Mouse (Mus musculus) liver, adult (tissue): ENCODE measurements around the gene Inpp5a.

Source experiments
- GATA4 ChIP-seq: IDR thresholded peaks from 2 replicates; pipeline ENCODE4 v1.6.1; 2014; ENCODE audit warnings: mild to moderate bottlenecking, low read length; ENCODE audit not compliant: insufficient replicate concordance

The Inpp5a gene

GRCm38 (mm10) chr7:139580851-139581775 lies 192.2 kb downstream of the Inpp5a start:
- no peak for TF ChIP-seq GATA4

GRCm38 (mm10) chr7:139581801-139582571 lies 193.1 kb downstream of the Inpp5a start:
- TF ChIP-seq GATA4, result no peak

DNA sequence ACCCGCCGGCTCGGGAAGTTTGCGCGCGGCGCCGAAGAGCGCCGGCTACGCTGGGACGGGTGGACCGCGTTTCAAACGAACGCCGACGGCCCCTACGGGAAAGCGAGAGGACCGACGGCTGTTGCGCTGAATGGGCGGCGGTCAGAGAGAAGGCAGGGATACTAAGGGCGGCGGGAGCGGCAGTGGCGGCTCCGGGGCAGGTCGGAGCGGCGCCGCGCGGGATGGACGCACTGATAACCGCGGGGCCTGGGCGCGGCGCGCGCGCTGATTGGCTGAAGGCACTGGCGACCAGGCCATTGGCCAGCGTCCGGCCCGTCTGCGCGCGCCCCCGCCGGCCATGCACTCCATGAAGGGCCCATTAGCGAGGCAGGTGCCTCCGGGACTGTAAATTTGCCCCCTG lies 193.7 kb downstream of the Inpp5a start, which contains the start of gene Nkx6-2:
Nkx6-2 (minus strand) TSS at position 203 of the 400 bp plus-strand sequence.
- no peak; the same call in 1 of the 2 replicates for TF ChIP-seq GATA4

DNA sequence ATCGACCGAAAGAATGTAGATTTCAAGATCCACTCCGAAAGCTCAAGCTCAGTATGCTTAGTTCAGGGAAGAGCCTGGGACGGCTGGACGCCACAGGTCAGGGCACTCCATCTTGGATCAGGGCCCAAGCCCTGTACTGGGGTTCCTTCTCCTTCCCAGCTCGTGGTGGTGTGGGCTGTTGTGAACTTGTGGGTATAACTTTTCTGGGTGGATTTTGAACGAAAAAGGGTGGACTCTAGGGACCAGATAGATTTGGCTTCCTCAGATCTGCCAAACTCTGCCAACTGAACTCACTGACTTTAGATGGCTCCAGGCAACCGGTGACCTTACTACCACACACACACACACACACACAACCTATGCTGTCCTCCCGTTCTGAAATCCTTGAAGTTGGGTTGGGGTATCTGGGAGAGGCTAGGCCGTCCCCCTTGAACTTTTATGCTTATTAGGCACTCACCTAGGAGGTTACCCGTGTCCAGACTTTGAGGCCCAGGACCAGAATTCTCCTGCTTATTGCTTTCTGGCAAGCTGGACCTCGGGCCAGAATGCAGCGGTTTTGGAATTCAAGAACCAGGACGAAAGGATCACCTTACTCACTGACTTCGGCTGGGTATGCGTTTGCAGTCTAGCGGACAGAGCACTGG lies 194.3 kb downstream of the Inpp5a start:
- no peak for TF ChIP-seq GATA4

DNA sequence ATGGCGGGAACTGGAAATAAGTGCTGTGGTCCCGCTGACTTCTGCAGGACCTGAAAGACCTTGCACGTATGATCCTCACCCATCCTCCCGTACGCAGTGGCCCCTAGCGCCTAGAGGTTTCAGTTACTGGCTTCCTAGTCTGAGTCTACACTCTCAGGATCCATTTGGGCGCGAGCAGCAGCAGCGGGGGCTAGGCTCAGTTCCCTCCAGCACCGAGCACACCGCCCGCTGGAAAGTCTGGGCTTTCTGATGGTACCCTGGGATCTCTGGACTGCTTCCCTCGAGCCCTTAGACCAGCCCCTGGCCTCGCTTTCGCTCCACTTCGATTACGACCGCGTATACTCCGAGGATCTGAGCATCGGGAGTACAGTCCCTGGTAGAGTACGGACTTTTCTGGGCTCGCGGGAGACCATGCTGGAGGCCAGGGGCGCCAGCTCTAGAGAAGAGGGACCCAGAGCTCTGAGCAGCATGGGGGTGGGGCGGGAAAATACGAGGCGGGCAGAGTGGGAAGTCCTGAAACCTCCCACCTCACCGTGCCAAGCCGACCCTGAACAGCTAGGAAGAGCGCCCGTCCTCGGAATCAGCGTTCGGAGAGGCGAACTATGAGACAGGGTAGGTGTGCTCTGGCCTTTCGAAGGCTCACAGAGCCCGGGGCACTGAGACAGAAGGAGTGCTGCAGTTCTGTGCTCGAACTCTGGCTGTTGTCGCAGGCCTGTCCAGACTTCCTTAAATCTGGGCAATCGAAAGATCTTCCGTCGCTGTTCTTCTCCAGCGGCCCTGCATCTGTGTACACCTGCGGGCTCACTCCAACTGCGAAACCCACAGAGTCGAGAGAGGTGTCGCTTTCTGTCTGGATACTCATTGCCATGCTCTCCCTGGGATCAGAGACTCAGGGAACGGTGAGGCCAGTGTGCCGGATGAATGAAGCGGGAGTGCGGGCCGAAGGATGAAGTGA lies 195.6 kb downstream of the Inpp5a start:
- TF ChIP-seq GATA4, result no peak

DNA sequence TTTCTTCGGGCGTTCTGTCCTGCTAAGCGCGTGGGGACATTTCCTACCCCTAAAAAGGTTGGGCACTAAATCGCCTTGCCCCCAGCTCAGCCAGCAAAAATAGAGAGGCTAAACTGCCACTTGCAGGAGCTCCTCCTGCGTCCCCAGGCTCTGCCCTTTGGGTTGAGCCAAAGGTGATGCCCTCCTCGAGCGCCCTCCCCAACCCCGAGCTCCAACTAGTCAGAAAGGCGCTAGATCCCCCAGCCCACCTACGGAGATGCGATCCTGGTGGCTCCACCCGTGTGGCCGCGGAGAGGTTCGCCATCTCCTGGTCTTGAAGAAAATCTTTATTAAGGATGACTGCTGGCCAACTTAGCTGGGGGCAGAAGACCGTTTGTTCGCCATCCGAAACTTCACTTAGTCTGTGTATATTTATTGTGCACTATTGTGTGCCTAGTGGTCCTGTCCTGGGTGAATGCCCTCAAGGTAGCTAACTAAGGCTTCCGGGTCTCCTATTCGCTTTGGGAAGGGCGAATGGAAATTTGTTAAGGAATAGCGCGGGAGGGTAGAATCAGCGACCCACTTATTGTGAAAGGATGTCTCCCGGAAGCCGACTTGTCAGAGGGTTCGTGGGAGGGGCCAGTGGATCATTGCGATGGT lies 196.4 kb downstream of the Inpp5a start:
- no peak for TF ChIP-seq GATA4

DNA sequence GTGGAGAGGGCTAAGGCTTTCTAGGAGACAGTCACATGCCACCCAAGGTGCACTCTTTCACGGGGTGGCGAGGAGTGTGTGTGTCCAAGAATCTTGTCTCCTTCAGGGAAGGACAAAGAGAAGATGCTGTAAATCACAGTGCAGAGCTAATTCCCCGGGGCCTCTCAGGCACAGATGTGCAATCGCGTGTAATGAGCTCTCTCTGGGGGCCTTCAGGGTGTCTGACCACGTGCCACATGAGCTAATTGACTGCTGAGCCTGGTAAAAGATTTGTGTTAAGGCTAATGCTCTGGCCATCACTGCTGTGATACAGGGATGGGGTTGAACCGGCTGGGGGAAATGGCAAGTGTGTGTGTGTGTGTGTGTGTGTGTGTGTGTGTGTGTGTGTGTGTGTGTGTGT lies 199.0 kb downstream of the Inpp5a start:
- TF ChIP-seq GATA4, result no peak

GRCm38 (mm10) chr7:139590302-139590701 lies 201.4 kb downstream of the Inpp5a start:
- no peak for TF ChIP-seq GATA4

- TF ChIP-seq GATA4, result no peak
Measured at GRCm38 (mm10) chr7:139591311-139591710, 202.4 kb downstream of the Inpp5a start.

- TF ChIP-seq GATA4, result no peak
Measured at GRCm38 (mm10) chr7:139595311-139595710, 206.4 kb downstream of the Inpp5a start.

GRCm38 (mm10) chr7:139595862-139596261 lies 207.0 kb downstream of the Inpp5a start:
- TF ChIP-seq GATA4, result no peak

DNA sequence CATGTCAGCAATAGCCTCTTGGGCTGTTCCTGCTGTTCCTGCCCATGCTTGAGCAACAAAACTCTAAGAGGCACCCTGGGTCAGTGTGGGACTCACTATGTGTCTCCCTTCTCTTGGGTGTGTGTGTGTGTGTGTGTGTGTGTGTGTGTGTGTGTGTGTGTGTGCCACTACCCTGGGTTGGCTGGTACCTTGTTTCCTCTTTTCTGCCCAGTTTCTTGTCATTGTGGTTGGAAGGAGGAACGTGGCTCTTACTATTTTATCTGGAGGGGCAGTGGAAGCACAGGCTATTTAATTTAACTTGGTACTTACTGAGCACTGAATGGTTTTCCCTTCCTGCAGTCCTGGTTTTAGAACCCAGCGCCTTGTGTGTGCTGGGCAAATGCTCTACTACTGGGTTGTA lies 221.4 kb downstream of the Inpp5a start:
- no peak for TF ChIP-seq GATA4

- TF ChIP-seq GATA4, result no peak
Measured at GRCm38 (mm10) chr7:139615767-139616766, 227.2 kb downstream of the Inpp5a start.

GRCm38 (mm10) chr7:139622568-139622967 lies 233.7 kb downstream of the Inpp5a start:
- TF ChIP-seq GATA4, result no peak
